27 mouse cellular contexts compared by ENCODE assay signal in genomic region chr12:110349621-110350020, GRCm38 (mm10).
"Had no signal": no experiment of that assay in that cellular context is flagged by ENCODE, and none has a peak within 500 bp of the region (broad histone marks: within the 10 kb centered on the region; RNA-seq: fewer than 3 reads in every experiment).

No protein-coding gene starts in this region.

- H3K9me3 ChIP-seq: heart, embryonic 10.5 days; hindbrain, embryonic 10.5 days; hindbrain, embryonic 12.5 days; intestine, embryonic 15.5 days; limb, embryonic 10.5 days; limb, embryonic 12.5 days; liver, embryonic 13.5 days had no signal

- H3K4me1 ChIP-seq: heart, embryonic 10.5 days; heart, embryonic 12.5 days; hindbrain, embryonic 10.5 days; hindbrain, embryonic 12.5 days; intestine, embryonic 15.5 days; limb, embryonic 10.5 days; limb, embryonic 12.5 days; liver, embryonic 13.5 days had no signal

- H3K9ac ChIP-seq: heart, embryonic 12.5 days; hindbrain, embryonic 12.5 days; hindbrain, embryonic 14.5 days; intestine, embryonic 15.5 days; limb, embryonic 12.5 days; liver, embryonic 13.5 days had no signal

- H3K27ac ChIP-seq: gastrocnemius, adult 2 months; heart, embryonic 10.5 days; hindbrain, embryonic 10.5 days; hindbrain, embryonic 12.5 days; hindbrain, embryonic 14.5 days; intestine, embryonic 15.5 days; kidney, postnatal 0 days; limb, embryonic 10.5 days; limb, embryonic 12.5 days; liver, embryonic 13.5 days had no signal

- H3K4me2 ChIP-seq: heart, embryonic 12.5 days; hindbrain, embryonic 12.5 days; hindbrain, embryonic 14.5 days; intestine, embryonic 15.5 days; limb, embryonic 12.5 days; liver, embryonic 11.5 days; liver, embryonic 13.5 days had no signal

- DNase-seq: gastrocnemius, adult 2 months; gastrocnemius, postnatal 10 days; gastrocnemius, postnatal 25 days; heart, adult 18-20 months; heart, postnatal 10 days; heart, postnatal 4 days; kidney, adult 18-20 months; kidney, adult 8-10 months; kidney, postnatal 14 days; kidney, postnatal 36 days; layer of hippocampus, adult 9-11 months; layer of hippocampus, postnatal 36 days; liver; liver, embryonic 13.5 days had no signal

- H3K36me3 ChIP-seq: heart, embryonic 10.5 days; heart, embryonic 12.5 days; hindbrain, embryonic 10.5 days; hindbrain, embryonic 12.5 days; intestine, embryonic 15.5 days; limb, embryonic 10.5 days; limb, embryonic 12.5 days; liver, embryonic 13.5 days had no signal

- H3K27me3 ChIP-seq: heart, embryonic 12.5 days; hindbrain, embryonic 12.5 days; intestine, embryonic 15.5 days; limb, embryonic 12.5 days; liver, embryonic 13.5 days had no signal

- H3K4me3 ChIP-seq: gastrocnemius, adult 2 months; heart, embryonic 10.5 days; heart, embryonic 12.5 days; hindbrain, embryonic 10.5 days; hindbrain, embryonic 12.5 days; intestine, embryonic 15.5 days; limb, embryonic 10.5 days; limb, embryonic 12.5 days; liver, embryonic 13.5 days had no signal

- ATAC-seq: hindbrain, embryonic 16.5 days; inflammation-experienced regulatory T-cells, adult 6 months; intestine, embryonic 15.5 days; intestine, postnatal 0 days had no signal
